Mouse (Mus musculus) urinary bladder, adult 2 months (tissue): ENCODE results near the gene Psd4. TPM values are rescaled to one million over a fixed set of nuclear protein-coding genes. Genes with fewer than 3 reads are reported as not detected.

Experiments
- DNase-seq: peaks from one replicate; pipeline ENCODE4 v3.0.0; 2022; ENCODE audit warnings: low spot score
- polyA plus RNA-seq: library from polyadenylated mRNA; depleted of rRNA; stranded (reverse); fragments of >200 nt; gene quantifications from 2 replicates; pipeline ENCODE4 v1.2.3, GENCODE M21; 2012; rRNA removed

Gene Psd4
- polyA plus RNA-seq, 1 experiment, result 22.3 TPM

DNA sequence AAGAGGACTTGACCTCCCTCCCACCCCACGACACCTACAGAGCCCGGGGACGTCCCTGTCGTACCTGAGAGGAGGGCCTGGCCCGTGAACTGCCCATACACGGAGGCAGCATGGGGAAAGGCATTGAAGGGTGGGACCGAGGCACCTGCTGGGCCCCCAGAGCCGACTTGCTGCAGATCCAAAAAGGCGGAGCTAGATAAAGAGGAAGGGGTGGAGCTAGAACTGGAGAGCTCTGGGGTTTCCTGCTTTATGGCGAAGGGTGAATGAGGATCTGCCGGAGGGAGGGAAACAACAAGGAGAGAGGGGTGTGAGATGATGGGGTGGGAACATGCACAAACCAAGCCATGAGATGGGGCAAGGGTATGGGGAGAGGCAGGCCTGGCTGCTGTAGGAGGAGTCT lies 68.3 kb downstream of the Psd4 start:
- no peak for DNase-seq

- DNase-seq, result no peak
Measured at GRCm38 (mm10) chr2:24440056-24440455, 72.7 kb downstream of the Psd4 start.

DNA sequence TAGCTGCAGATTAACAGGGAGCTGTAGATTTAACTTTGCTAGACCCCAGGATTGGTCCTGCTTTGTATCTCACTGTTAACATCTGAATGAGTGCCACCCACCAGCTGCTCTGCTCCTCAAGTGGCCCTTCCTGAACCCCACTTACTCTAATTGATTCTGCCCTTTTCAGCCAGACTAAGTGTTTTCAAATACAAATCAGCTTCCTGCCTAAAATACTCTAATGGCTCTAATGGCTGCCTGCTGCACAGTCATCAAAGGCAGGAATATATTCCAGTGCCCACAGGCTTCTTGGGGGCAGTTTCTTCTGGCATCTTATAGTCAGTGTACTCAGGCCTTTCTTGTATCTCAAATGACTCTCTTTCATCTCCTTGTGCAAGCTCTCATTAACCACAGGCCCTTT lies 74.5 kb downstream of the Psd4 start:
- DNase-seq, result no peak

DNA sequence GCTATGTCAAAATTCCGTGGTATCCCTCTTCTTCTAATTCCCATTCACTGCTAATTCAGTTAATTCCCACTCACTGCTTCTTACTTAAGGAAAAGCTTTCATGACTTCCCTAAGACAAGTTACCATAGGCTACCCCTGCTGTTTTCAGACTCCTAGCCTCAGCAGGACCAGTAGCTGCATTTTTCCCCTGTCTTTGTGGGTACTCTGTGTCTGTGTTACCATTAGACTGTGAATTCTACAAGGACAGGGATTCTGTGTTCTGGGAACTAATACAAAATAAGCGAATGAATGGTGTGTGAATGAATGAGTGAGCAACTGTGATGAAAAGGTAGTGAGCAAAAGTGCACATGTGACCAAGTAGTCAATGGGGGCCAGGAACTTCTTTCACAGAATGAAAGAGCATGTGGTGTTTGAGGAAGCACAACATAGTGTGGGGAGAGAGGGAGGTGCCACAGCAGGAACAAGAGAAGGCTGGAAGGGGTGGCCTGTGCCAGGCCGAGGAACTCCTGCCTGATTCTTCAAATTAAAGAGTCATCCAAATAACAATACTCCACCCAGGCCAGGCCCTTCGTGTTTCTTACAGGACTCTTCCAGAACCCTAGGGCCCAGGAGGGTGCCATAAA lies 75.0 kb downstream of the Psd4 start:
- no peak for DNase-seq

- DNase-seq, result no peak
Measured at GRCm38 (mm10) chr2:24443256-24443790, 75.9 kb downstream of the Psd4 start.

DNA sequence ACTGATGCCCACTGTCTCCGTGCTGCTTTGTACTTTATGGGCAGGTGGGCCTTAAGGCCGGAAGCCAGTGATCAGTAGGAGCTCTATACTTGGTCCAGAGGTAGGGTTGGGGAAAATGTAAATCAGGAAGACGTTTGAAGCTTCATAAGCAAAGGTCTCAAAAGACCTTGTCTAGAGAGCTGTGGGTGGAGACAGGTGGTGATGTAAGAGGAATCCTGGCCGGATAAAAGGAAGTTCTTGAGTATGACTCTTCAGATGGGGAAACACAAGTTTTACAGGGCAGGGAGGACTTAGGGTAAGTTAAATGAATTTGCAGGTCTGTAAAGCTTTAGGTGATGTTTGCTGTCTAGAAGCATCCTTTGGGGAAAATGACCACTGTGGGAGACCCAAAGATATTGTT lies 81.7 kb downstream of the Psd4 start:
- no peak for DNase-seq

GRCm38 (mm10) chr2:24453206-24453605 lies 85.8 kb downstream of the Psd4 start:
- DNase-seq, result no peak

DNA sequence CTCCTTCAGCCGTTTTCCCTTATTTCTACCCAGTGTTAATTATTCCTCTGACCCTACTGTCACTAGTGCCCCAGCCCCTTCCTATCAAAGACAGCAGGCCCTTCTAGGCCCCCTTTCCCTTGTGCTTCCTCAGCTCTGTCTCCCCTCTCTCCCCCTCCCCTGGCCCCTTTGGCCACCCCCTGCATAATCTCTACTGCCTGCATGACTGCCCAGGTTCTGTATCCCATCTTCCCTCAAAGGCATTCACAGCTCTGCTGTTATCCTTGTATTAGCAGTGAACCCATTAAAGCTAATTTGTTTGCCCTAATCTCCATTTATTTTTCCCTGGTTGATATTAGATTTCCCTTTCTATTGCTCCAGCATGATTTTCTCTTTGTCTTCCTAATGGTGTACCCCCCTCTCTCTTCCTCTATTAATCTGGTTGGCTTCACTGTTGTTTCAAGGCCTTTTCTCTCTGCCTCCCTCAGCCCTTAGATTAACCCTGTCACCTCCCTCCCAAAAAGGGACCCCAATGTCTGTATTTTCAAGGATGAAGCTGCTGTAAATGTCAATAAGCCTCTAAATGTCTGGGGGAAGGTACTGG lies 87.1 kb downstream of the Psd4 start:
- no peak for DNase-seq

GRCm38 (mm10) chr2:24455057-24455855 lies 87.9 kb downstream of the Psd4 start:
- no peak for DNase-seq

GRCm38 (mm10) chr2:24456841-24457240 lies 89.5 kb downstream of the Psd4 start:
- DNase-seq, result no peak

- DNase-seq, result no peak
Measured at GRCm38 (mm10) chr2:24460112-24460807, 92.9 kb downstream of the Psd4 start.

GRCm38 (mm10) chr2:24460808-24461127 lies 93.4 kb downstream of the Psd4 start:
- no peak for DNase-seq

Other genes starting within 250 kb of the Psd4 start
- not detected in 2 replicates for gene Il1f8, start 214.4 kb upstream of the Psd4 start, polyA plus RNA-seq
- not detected in 2 replicates for gene Il1f9, start 181.1 kb upstream of the Psd4 start, polyA plus RNA-seq
- not detected in 2 replicates for gene Il1f6, start 152.2 kb upstream of the Psd4 start, polyA plus RNA-seq
- gene Il1f5, start 90.6 kb upstream of the Psd4 start, polyA plus RNA-seq, result 0.04 TPM in 1 of 2 replicates, not detected in the other
- not detected in 2 replicates for gene Il1f10, start 76.4 kb upstream of the Psd4 start, polyA plus RNA-seq
- gene Il1rn, start 30.7 kb upstream of the Psd4 start, polyA plus RNA-seq, result 5.2 and 7.6 TPM in 2 replicates
- gene Pax8, start 108.0 kb downstream of the Psd4 start, polyA plus RNA-seq, result not detected in 2 replicates